23 mouse cellular contexts compared by ENCODE assay signal in genomic region chr4:83317826-83318348, GRCm38 (mm10). TPM values are rescaled to one million over a fixed set of nuclear protein-coding genes. Genes with fewer than 3 reads are reported as not detected.
DNase-seq lines count a peak whose midpoint lies in the region; ATAC-seq and TF ChIP-seq lines count a peak whose summit lies in the region.
"Had no signal": no experiment of that assay in that cellular context is flagged by ENCODE, and none has a peak within 500 bp of the region (broad histone marks: within the 10 kb centered on the region; RNA-seq: fewer than 3 reads in every experiment).

No protein-coding gene starts in this region.

- H3K4me2 ChIP-seq in stomach, embryonic 16.5 days (ENCODE audit: low read depth, low read length), result no peak overlapping the region
- H3K4me2 ChIP-seq: forebrain, embryonic 12.5 days; heart, embryonic 13.5 days; hindbrain, embryonic 12.5 days had no signal

- WGBS in lung, adult 2 months, result 70% methylated on average over 3 of the region's 3 CpGs
- WGBS in stomach, embryonic 16.5 days, result 56% methylated on average over 3 of the region's 3 CpGs

- H3K9me3 ChIP-seq in stomach, embryonic 16.5 days (replicated peaks; ENCODE audit: control insufficient read depth, low read length), result no peaks in the 10 kb centered on the region
- H3K9me3 ChIP-seq: forebrain, embryonic 12.5 days; heart, embryonic 13.5 days; hindbrain, embryonic 12.5 days; midbrain, embryonic 10.5 days had no signal

- peak; percentile 80 for ATAC-seq in stomach, embryonic 16.5 days (ENCODE audit: insufficient read depth, low FRiP score)
- ATAC-seq: inflammation-experienced regulatory T-cells, adult 6 months had no signal

- no peaks in the 10 kb centered on the region for H3K36me3 ChIP-seq in stomach, embryonic 16.5 days (ENCODE audit: control insufficient read depth, insufficient read depth, low read length)
- H3K36me3 ChIP-seq: forebrain, embryonic 12.5 days; heart, embryonic 13.5 days; hindbrain, embryonic 12.5 days; midbrain, embryonic 10.5 days had no signal

- H3K9ac ChIP-seq in stomach, embryonic 16.5 days (ENCODE audit: low read length), result no peak overlapping the region
- H3K9ac ChIP-seq: forebrain, embryonic 12.5 days; heart, embryonic 13.5 days; hindbrain, embryonic 12.5 days had no signal

- H3K27ac ChIP-seq in stomach, embryonic 16.5 days (ENCODE audit: low read length), result peak overlapping the region; percentile 38; the same call in 1 of the 2 replicates
- H3K27ac ChIP-seq: forebrain, embryonic 12.5 days; heart, embryonic 13.5 days; hindbrain, embryonic 12.5 days; kidney, postnatal 0 days; midbrain, embryonic 10.5 days had no signal

- TF ChIP-seq POLR2A in lung, adult 2 months (IDR thresholded peaks at IDR 0.05; ENCODE audit: borderline replicate concordance, extremely low read depth, low read depth, low read length), result no peak

- H3K4me3 ChIP-seq in lung, adult 2 months (replicated peaks; ENCODE audit: extremely low read depth, low read depth, low read length), result no peak overlapping the region
- no peak overlapping the region for H3K4me3 ChIP-seq in stomach, embryonic 16.5 days (replicated peaks; ENCODE audit: low read length)
- H3K4me3 ChIP-seq: erythroblast, embryonic 14.5 days; forebrain, embryonic 12.5 days; heart, embryonic 13.5 days; hindbrain, embryonic 12.5 days; midbrain, embryonic 10.5 days had no signal

- H3K4me1 ChIP-seq in lung, adult 2 months (ENCODE audit: control insufficient read depth, insufficient read depth, low read length), result peaks cover 12% of the 10 kb centered on the region; the same call in 1 of the 2 replicates
- peaks cover 21% of the 10 kb centered on the region; the same call in 1 of the 2 replicates for H3K4me1 ChIP-seq in stomach, embryonic 16.5 days (ENCODE audit: control insufficient read depth, insufficient read depth, low read length)
- H3K4me1 ChIP-seq: forebrain, embryonic 12.5 days had no signal

- no peaks in the 10 kb centered on the region for H3K27me3 ChIP-seq in stomach, embryonic 16.5 days (ENCODE audit: control insufficient read depth, insufficient read depth, low read length)

- no peak for TF ChIP-seq CTCF in lung, adult 2 months (IDR thresholded peaks at IDR 0.05; ENCODE audit: insufficient read depth, low read length)

- peak; percentile 41 to 64 for DNase-seq in lung, adult 18-20 months
- DNase-seq in lung, adult 2 months, result no peak
- DNase-seq in ES-CJ7 (ENCODE audit: low read depth, low spot score), result peak; percentile 82
- peak; percentile 35 for DNase-seq in induced T-regulatory cell, adult 2 months (ENCODE audit: low read depth)
- no peak for DNase-seq in cerebellum, postnatal 14 days
- DNase-seq in right cerebral cortex, adult 2 months (ENCODE audit: low spot score in 2 of 2), result no peak
- DNase-seq: adrenal gland, postnatal 25 days; cerebellum, adult 9-10 months; gastrocnemius, postnatal 25 days; heart, adult 18-20 months; heart, postnatal 14 days; kidney, adult 18-20 months; left cerebral cortex, postnatal 4 days; right cerebral cortex, postnatal 14 days; thymus, adult 2 months had no signal

RNA-seq across cellular contexts. Expression of gene Ttc39b, which starts 6.2 kb away (rescaled TPM):
- polyA plus RNA-seq in lung, adult 2 months (2012; rRNA removed), result 4.0 and 7.1 TPM in 2 replicates
- polyA plus RNA-seq in stomach, embryonic 16.5 days (2015; fragmentation: Nextera tagmentation; extraction: Ambion mirVana), result 5.0 TPM in 2 replicates

Comparison
In these comparisons a context has a peak if more than half of its experiments do, and no peak if none do; other contexts are left out.
1. DNase-seq: peak in lung, adult 18-20 months (2 of 2), ES-CJ7 (single experiment) and induced T-regulatory cell, adult 2 months (single experiment); none in lung, adult 2 months (single experiment), cerebellum, postnatal 14 days (0 of 2) and right cerebral cortex, adult 2 months (0 of 2).